Mouse (Mus musculus): Measurements from ENCODE around the gene Arid1b. TPM values are rescaled to one million over a fixed set of nuclear protein-coding genes. Genes with fewer than 3 reads are reported as not detected.

The Arid1b gene
- polyA plus RNA-seq, 1 experiment from 2014 or later, result 14.8 TPM

DNA sequence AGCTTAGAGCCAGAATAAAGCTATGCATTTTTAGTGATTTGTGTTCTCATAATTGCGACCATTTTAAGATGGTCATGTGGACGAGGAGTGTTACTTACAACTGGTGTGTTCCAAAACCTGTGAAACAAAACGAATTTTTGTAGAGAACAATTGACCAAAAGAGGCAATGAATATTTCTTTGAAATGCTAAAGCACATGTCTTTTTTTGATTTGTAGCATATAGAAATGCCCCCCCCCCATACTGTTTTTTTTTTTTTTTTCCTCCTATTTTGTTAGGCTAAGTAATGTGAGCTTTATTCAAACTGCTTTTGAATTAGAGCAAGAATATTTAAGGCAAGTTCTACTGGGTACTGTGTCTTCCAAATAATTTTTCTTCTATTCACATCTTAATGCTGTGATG is 3.8 kb downstream of the Arid1b start:
- peak overlapping the region; percentile 28; the same call in 1 of the 2 replicates for H3K4me2 ChIP-seq (ENCODE audit: low read depth, severe bottlenecking)
- no peaks in the 10 kb centered on the region for H3K27me3 ChIP-seq (ENCODE audit: control insufficient read depth, insufficient read depth, low read length)
- no peaks in the 10 kb centered on the region for H3K9me3 ChIP-seq (ENCODE audit: control insufficient read depth, low read length)
- no peak overlapping the region for H3K27ac ChIP-seq (replicated peaks; ENCODE audit: low read depth, low read length)
- no peak for ATAC-seq (ENCODE audit: insufficient number of reproducible peaks, low FRiP score, low TSS enrichment, low read depth)
- WGBS, result 41% methylated on average over 3 of the region's 3 CpGs
- no peak overlapping the region for H3K4me3 ChIP-seq (ENCODE audit: low read depth, low read length)
- no peak overlapping the region for H3K9ac ChIP-seq (ENCODE audit: low read length)
- DNase-seq (ENCODE audit: low spot score), result no peak
- H3K36me3 ChIP-seq (ENCODE audit: control insufficient read depth, insufficient read depth, low read length), result no peaks in the 10 kb centered on the region
- peaks cover 26% of the 10 kb centered on the region for H3K4me1 ChIP-seq (ENCODE audit: control insufficient read depth, insufficient read depth, low read length)

DNA sequence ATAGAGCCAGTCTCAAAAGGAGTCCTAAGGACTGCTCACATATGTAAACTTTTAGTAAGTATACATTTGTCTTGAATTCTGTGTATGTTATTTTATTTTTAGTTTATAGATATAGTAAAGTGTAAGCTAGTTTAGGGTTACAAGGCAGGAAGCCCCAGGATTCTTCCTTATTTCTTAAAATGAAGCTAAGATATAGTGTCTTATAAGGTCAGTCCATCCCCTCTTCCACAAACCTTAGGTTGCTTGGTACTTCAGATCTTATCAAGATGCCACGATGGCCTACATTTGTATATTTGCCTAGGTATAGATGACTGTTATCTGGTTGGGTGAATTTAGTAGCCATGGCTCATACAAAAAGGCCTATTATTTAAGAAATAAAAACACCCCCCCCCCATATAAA is 5.1 kb downstream of the Arid1b start:
- H3K9ac ChIP-seq (ENCODE audit: low read length), result no peak overlapping the region
- DNase-seq (ENCODE audit: low spot score) (no peak), ATAC-seq (ENCODE audit: insufficient number of reproducible peaks, low FRiP score, low TSS enrichment, low read depth) (no peak)
- no peaks in the 10 kb centered on the region for H3K9me3 ChIP-seq (ENCODE audit: control insufficient read depth, low read length)
- no peak overlapping the region for H3K4me2 ChIP-seq (ENCODE audit: low read depth, severe bottlenecking)
- WGBS, result 86% methylated on average over 1 of the region's 1 CpGs
- H3K36me3 ChIP-seq (ENCODE audit: control insufficient read depth, insufficient read depth, low read length), result no peaks in the 10 kb centered on the region
- no peaks in the 10 kb centered on the region for H3K27me3 ChIP-seq (ENCODE audit: control insufficient read depth, insufficient read depth, low read length)
- no peak overlapping the region for H3K27ac ChIP-seq (replicated peaks; ENCODE audit: low read depth, low read length)
- H3K4me3 ChIP-seq (ENCODE audit: low read depth, low read length), result no peak overlapping the region
- H3K4me1 ChIP-seq (ENCODE audit: control insufficient read depth, insufficient read depth, low read length), result peaks cover 33% of the 10 kb centered on the region

DNA sequence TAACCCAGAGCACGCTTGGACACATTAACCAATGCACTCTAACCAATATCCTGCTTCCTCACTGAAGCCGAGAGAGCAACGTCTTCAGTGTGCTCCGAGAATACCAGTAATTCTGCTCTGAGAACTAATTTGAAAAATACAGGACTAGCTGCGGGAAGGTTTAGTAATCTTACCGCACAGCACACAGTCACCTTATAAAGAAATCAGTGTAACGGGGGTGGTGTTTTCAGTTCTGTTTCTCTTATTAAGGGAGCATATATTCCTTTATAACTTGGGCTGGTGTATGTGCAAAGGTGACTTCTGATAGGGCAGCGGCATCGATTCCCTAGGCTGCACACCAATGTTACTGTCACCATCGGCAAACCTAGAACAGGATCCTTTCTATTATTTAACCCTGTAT is 5.9 kb downstream of the Arid1b start:
- Histone ChIP-seq H3K4me3 (ENCODE audit: low read depth, low read length) (no peak overlapping the region), H3K4me2 (ENCODE audit: low read depth, severe bottlenecking) (peak overlapping the region; percentile 3; the same call in 1 of the 2 replicates), H3K4me1 (ENCODE audit: control insufficient read depth, insufficient read depth, low read length) (peaks cover 38% of the 10 kb centered on the region), H3K27ac (replicated peaks; ENCODE audit: low read depth, low read length) (no peak overlapping the region), H3K27me3 (ENCODE audit: control insufficient read depth, insufficient read depth, low read length) (no peaks in the 10 kb centered on the region), H3K9me3 (ENCODE audit: control insufficient read depth, low read length) (no peaks in the 10 kb centered on the region), H3K36me3 (ENCODE audit: control insufficient read depth, insufficient read depth, low read length) (no peaks in the 10 kb centered on the region), H3K9ac (ENCODE audit: low read length) (no peak overlapping the region)
- DNase-seq (ENCODE audit: low spot score) (no peak), ATAC-seq (ENCODE audit: insufficient number of reproducible peaks, low FRiP score, low TSS enrichment, low read depth) (no peak)
- 62% methylated on average over 10 of the region's 10 CpGs for WGBS

DNA sequence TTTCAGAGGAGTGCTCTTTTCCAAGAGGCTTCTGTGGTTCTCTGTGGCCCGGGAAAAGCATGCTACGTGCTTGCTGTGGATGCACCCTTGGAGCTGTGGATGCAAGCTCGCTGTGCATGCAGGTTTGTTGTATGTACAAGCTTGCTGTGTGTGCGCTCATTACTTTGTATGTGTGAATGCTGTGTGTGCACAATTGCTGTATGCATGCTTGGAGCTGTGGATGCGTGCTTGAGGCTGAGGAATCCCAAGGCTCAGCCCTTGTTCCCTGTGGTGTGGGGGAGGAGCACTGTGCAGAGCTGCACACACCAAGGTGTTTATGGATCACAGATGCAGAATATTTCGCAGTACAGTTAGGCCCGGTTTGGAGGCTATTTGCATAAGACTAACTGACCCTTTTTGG is 6.7 kb downstream of the Arid1b start:
- Histone ChIP-seq H3K9me3 (ENCODE audit: control insufficient read depth, low read length) (no peaks in the 10 kb centered on the region), H3K4me2 (ENCODE audit: low read depth, severe bottlenecking) (peak overlapping the region; percentile 31), H3K4me3 (ENCODE audit: low read depth, low read length) (no peak overlapping the region), H3K27ac (replicated peaks; ENCODE audit: low read depth, low read length) (no peak overlapping the region), H3K27me3 (ENCODE audit: control insufficient read depth, insufficient read depth, low read length) (no peaks in the 10 kb centered on the region), H3K9ac (ENCODE audit: low read length) (no peak overlapping the region), H3K36me3 (ENCODE audit: control insufficient read depth, insufficient read depth, low read length) (no peaks in the 10 kb centered on the region), H3K4me1 (ENCODE audit: control insufficient read depth, insufficient read depth, low read length) (peaks cover 45% of the 10 kb centered on the region)
- ATAC-seq (ENCODE audit: insufficient number of reproducible peaks, low FRiP score, low TSS enrichment, low read depth) (peak; percentile 57; the same call in 1 of the 2 replicates), DNase-seq (ENCODE audit: low spot score) (peak; percentile 57)
- 49% methylated on average over 7 of the region's 7 CpGs for WGBS

DNA sequence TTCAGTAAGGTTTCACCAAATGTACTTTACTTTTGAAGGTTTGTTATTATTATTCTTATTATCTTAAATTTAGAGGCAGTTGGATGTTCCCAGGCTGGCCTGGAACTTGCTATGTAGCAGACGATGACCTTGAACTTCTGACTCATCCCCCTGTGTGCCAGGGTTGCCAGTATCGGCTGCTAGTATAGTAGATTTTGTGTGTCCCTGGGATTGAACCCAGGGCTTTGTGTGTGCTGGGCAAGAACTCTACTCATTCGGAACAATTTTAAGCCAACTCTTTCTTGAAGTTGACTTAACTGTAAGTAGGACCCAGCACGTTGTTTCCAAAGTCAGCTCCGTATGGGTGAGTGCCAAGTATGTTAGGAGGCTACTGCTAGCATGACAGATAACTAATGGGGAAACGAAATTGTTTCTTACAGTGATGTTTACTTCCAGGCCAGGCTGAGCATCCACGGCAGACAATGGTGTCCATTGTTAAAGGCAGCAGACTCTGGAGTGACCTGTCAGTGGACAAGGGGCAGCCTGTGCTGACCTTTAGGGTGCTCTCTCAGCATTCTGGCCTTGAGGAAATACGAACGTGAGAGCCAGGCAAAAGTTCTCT is 7.5 kb downstream of the Arid1b start:
- no peak overlapping the region for H3K27ac ChIP-seq (replicated peaks; ENCODE audit: low read depth, low read length)
- DNase-seq (ENCODE audit: low spot score) (no peak), ATAC-seq (ENCODE audit: insufficient number of reproducible peaks, low FRiP score, low TSS enrichment, low read depth) (no peak)
- H3K9me3 ChIP-seq (ENCODE audit: control insufficient read depth, low read length), result no peaks in the 10 kb centered on the region
- peaks cover 47% of the 10 kb centered on the region for H3K4me1 ChIP-seq (ENCODE audit: control insufficient read depth, insufficient read depth, low read length)
- H3K4me3 ChIP-seq (ENCODE audit: low read depth, low read length), result no peak overlapping the region
- H3K4me2 ChIP-seq (ENCODE audit: low read depth, severe bottlenecking), result no peak overlapping the region
- H3K36me3 ChIP-seq (ENCODE audit: control insufficient read depth, insufficient read depth, low read length), result no peaks in the 10 kb centered on the region
- no peaks in the 10 kb centered on the region for H3K27me3 ChIP-seq (ENCODE audit: control insufficient read depth, insufficient read depth, low read length)
- H3K9ac ChIP-seq (ENCODE audit: low read length), result no peak overlapping the region
- 74% methylated on average over 9 of the region's 9 CpGs for WGBS

DNA sequence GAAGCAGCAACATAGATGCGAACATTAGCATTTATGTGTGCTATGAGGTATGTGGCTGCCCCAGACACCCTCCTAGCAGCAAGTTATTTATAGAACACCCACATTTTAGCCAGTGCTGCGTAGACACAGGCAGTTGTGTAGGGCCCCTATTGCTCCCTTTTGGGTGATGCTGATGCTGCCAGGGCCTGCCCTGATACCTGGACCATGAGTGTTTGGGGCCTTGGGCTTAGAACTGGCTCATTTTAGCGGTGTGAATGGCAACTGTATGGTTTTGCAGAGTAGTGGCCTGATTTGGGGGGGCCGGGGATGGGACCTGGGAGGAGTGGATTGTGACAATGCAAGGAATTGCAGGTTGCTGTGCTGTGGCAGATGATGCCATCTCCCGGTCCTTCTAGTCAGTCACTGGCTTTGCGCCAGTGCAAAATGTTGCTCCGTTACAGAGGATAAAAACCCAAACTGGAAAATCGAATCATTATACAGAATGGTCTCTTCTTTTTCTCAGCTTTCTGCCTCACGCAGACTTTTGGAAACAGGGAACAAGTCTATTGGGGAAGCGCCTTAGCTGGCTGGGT is 8.9 kb downstream of the Arid1b start:
- Histone ChIP-seq H3K27me3 (ENCODE audit: control insufficient read depth, insufficient read depth, low read length) (no peaks in the 10 kb centered on the region), H3K27ac (replicated peaks; ENCODE audit: low read depth, low read length) (no peak overlapping the region), H3K36me3 (ENCODE audit: control insufficient read depth, insufficient read depth, low read length) (0 out of 2 replicates have a peak, but pooled peaks cover 2% of the 10 kb centered on the region), H3K9me3 (ENCODE audit: control insufficient read depth, low read length) (no peaks in the 10 kb centered on the region), H3K4me3 (ENCODE audit: low read depth, low read length) (no peak overlapping the region), H3K4me2 (ENCODE audit: low read depth, severe bottlenecking) (no peak overlapping the region), H3K9ac (ENCODE audit: low read length) (no peak overlapping the region), H3K4me1 (ENCODE audit: control insufficient read depth, insufficient read depth, low read length) (peaks cover 59% of the 10 kb centered on the region)
- no peak for DNase-seq (ENCODE audit: low spot score)
- WGBS, result 88% methylated on average over 10 of the region's 10 CpGs
- ATAC-seq (ENCODE audit: insufficient number of reproducible peaks, low FRiP score, low TSS enrichment, low read depth), result no peak

DNA sequence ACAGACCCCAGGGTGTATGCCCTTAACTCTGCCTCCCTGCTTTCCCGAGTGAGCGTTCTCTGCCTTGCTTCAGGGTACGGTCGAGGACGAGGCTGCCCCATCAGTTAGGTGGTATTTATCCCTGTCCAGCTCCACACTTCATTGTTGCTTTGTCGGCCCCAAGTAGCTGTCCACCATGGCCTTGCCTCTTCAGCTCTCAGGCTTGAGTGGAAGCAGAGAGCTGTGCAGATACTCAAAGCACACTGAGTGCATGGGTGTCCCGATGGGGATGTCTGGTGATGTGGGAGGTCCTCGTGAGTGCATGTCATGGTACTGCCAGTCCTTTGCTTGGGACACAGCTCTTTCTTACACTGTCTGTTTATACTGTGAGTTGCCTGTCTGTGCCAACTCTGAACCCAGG is 10.1 kb downstream of the Arid1b start:
- DNase-seq (ENCODE audit: low spot score) (no peak), ATAC-seq (ENCODE audit: insufficient number of reproducible peaks, low FRiP score, low TSS enrichment, low read depth) (no peak)
- no peak overlapping the region for H3K9ac ChIP-seq (ENCODE audit: low read length)
- H3K36me3 ChIP-seq (ENCODE audit: control insufficient read depth, insufficient read depth, low read length), result 0 out of 2 replicates have a peak, but pooled peaks cover 2% of the 10 kb centered on the region
- no peak overlapping the region for H3K4me3 ChIP-seq (ENCODE audit: low read depth, low read length)
- 68% methylated on average over 8 of the region's 8 CpGs for WGBS
- H3K27me3 ChIP-seq (ENCODE audit: control insufficient read depth, insufficient read depth, low read length), result no peaks in the 10 kb centered on the region
- H3K4me2 ChIP-seq (ENCODE audit: low read depth, severe bottlenecking), result no peak overlapping the region
- H3K4me1 ChIP-seq (ENCODE audit: control insufficient read depth, insufficient read depth, low read length), result peaks cover 65% of the 10 kb centered on the region
- H3K9me3 ChIP-seq (ENCODE audit: control insufficient read depth, low read length), result no peaks in the 10 kb centered on the region
- no peak overlapping the region for H3K27ac ChIP-seq (replicated peaks; ENCODE audit: low read depth, low read length)

DNA sequence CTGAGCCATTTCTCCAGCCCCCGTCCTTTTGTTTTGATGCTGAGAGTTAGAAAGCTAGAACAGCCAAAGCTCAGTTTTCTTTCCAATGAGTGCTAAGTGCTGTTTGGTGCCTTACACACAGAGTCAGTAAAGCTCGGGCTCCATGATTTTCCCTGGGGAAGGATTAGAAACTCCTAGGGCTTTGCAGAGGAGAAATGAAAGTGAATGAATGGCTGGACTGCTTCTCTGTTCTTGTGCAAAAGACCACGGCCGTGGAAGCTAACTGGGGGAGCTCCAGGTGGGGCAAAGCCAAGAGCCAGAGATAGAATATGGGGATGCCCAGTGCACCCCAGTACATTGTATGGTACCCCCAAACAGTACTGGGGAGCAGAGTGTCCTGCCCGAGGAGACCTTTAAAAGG is 10.6 kb downstream of the Arid1b start:
- no peak overlapping the region for H3K4me3 ChIP-seq (ENCODE audit: low read depth, low read length)
- no peaks in the 10 kb centered on the region for H3K27me3 ChIP-seq (ENCODE audit: control insufficient read depth, insufficient read depth, low read length)
- 68% methylated on average over 5 of the region's 5 CpGs for WGBS
- H3K27ac ChIP-seq (replicated peaks; ENCODE audit: low read depth, low read length), result no peak overlapping the region
- no peak for DNase-seq (ENCODE audit: low spot score)
- H3K9ac ChIP-seq (ENCODE audit: low read length), result no peak overlapping the region
- H3K36me3 ChIP-seq (ENCODE audit: control insufficient read depth, insufficient read depth, low read length), result 0 out of 2 replicates have a peak, but pooled peaks cover 2% of the 10 kb centered on the region
- ATAC-seq (ENCODE audit: insufficient number of reproducible peaks, low FRiP score, low TSS enrichment, low read depth), result no peak
- no peaks in the 10 kb centered on the region for H3K9me3 ChIP-seq (ENCODE audit: control insufficient read depth, low read length)
- no peak overlapping the region for H3K4me2 ChIP-seq (ENCODE audit: low read depth, severe bottlenecking)
- peaks cover 68% of the 10 kb centered on the region for H3K4me1 ChIP-seq (ENCODE audit: control insufficient read depth, insufficient read depth, low read length)
